Mouse (Mus musculus): ENCODE measurements around the gene Atp5s. TPM values are rescaled to one million over a fixed set of nuclear protein-coding genes. Genes with fewer than 3 reads are reported as not detected.

The Atp5s gene
- polyA plus RNA-seq (2017; shearing (Covaris generic)): 20.2 TPM

GRCm38 (mm10) chr12:69724711-69725460 is at the start of gene Atp5s, which contains the start of gene L2hgdh:
Gene Atp5s (plus strand): TSS chr12:69724950.
Gene L2hgdh (minus strand): TSS chr12:69724873.

GRCm38 (mm10) chr12:69681566-69682061 is 43.1 kb upstream of the Atp5s start, which contains the start of gene Sos2:
Gene Sos2 (minus strand): TSS chr12:69681852.

GRCm38 (mm10) chr12:69790530-69791505 is 66.1 kb downstream of the Atp5s start, which contains the start of gene Cdkl1:
Gene Cdkl1 (minus strand): TSS chr12:69791267.

Other genes with a start within 250 kb of the Atp5s start
- 1.8 TPM for gene Vcpkmt, start 141.9 kb upstream of the Atp5s start, polyA plus RNA-seq (2017; shearing (Covaris generic))
- gene Sos2, start 43.1 kb upstream of the Atp5s start, polyA plus RNA-seq (2017; shearing (Covaris generic)): 26.2 TPM
- gene L2hgdh, start 77 bp upstream of the Atp5s start, polyA plus RNA-seq (2017; shearing (Covaris generic)): 4.2 TPM
- gene Cdkl1, start 66.3 kb downstream of the Atp5s start, polyA plus RNA-seq (2017; shearing (Covaris generic)): not detected
- 1.2 TPM for gene Atl1, start 167.7 kb downstream of the Atp5s start, polyA plus RNA-seq (2017; shearing (Covaris generic))
- gene Map4k5, start 168.2 kb downstream of the Atp5s start, polyA plus RNA-seq (2017; shearing (Covaris generic)): 15.8 TPM

Measured in naive thymus-derived CD4-positive, alpha-beta T cell, adult 5 months (primary cell).